In the genomic region with DNA sequence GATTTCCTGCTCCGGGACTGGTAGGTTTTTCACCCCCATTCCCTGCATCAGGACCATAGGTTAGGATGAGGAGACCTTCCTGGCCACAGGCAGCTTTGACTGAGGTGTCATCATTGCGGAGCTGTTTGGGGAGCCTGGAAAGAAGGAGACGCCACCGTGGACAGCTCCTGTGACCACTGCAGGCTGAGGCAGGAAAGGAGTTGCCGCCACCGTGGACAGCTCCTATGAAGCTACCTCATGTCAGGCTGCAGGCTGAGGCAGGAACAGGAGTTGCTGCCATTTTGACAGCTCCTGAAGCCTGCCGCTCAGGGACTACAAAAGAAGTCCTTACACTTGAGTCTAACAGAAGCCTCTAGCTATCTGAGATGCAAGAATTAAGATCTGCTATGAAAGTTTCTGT, we compare ENCODE assay signal across 29 mouse cellular contexts. TPM values are rescaled to one million over a fixed set of nuclear protein-coding genes. Genes with fewer than 3 reads are reported as not detected.
DNase-seq lines count a peak whose midpoint lies in the region; ATAC-seq and TF ChIP-seq lines count a peak whose summit lies in the region.
"Had no signal": no experiment of that assay in that cellular context is flagged by ENCODE, and none has a peak within 500 bp of the region (broad histone marks: within the 10 kb centered on the region; RNA-seq: fewer than 3 reads in every experiment).

No protein-coding gene starts in this region.

- no peak for ATAC-seq in neural tube, embryonic 11.5 days (ENCODE audit: insufficient read depth, low FRiP score, low TSS enrichment)
- ATAC-seq: activated CD4-positive, CD25-positive, alpha-beta regulatory T cell, adult 4 months; CD4-positive, CD25-positive, alpha-beta regulatory T cell, adult 4 months; forebrain, embryonic 15.5 days; hindbrain, embryonic 16.5 days; Patski had no signal

- no peak overlapping the region for H3K4me2 ChIP-seq in neural tube, embryonic 11.5 days (ENCODE audit: low read depth)
- H3K4me2 ChIP-seq: embryonic facial prominence, embryonic 13.5 days; forebrain, embryonic 12.5 days; forebrain, embryonic 15.5 days; heart, embryonic 12.5 days; heart, embryonic 15.5 days; hindbrain, embryonic 13.5 days had no signal

- no peak for TF ChIP-seq POLR2A in MEL (IDR thresholded peaks at IDR 0.05; ENCODE audit: control insufficient read depth in 1 of 2, insufficient read depth in 1 of 2, low read depth in 1 of 2, low read length in 2 of 2, poor library complexity in 1 of 2)

- TF ChIP-seq RAD21 in MEL (IDR thresholded peaks at IDR 0.05; ENCODE audit: low read depth, low read length), result no peak

- DNase-seq in neural tube, embryonic 11.5 days (ENCODE audit: low spot score), result peak; percentile 9
- DNase-seq in neural tube, embryonic 10.5 days (ENCODE audit: extremely low spot score, low spot score), result no peak
- peak; percentile 48 for DNase-seq in MEL (ENCODE audit: low read depth, low spot score)
- peak; percentile 81 for DNase-seq in ZHBTc4 (ENCODE audit: low read depth, low spot score)
- no peak for DNase-seq in urinary bladder, postnatal 10 days (ENCODE audit: low spot score)
- DNase-seq in thymus, postnatal 36 days, result no peak
- DNase-seq: adrenal gland, adult 8-10 months; adrenal gland, postnatal 25 days; cerebellum, adult 11-12 months; cerebellum, adult 8-10 months; cerebellum, postnatal 10 days; cerebellum, postnatal 36 days; embryo, embryonic 11 days; gastrocnemius, postnatal 25 days; heart, postnatal 10 days; heart, postnatal 36 days had no signal

- peaks cover 5% of the 10 kb centered on the region for H3K4me1 ChIP-seq in neural tube, embryonic 11.5 days (ENCODE audit: control insufficient read depth, insufficient read depth, low read length)
- peaks cover 0 to 11% of the 10 kb centered on the region in 2 experiments; a peak in 1 of 4 replicates for H3K4me1 ChIP-seq in MEL (ENCODE audit: control insufficient read depth in 1 of 2, insufficient read depth in 2 of 2, low read length in 2 of 2)

- no peak overlapping the region for H3K27ac ChIP-seq in neural tube, embryonic 11.5 days (ENCODE audit: low read depth, low read length)
- no peak overlapping the region for H3K27ac ChIP-seq in MEL (ENCODE audit: control insufficient read depth, low read depth, low read length)
- H3K27ac ChIP-seq: embryonic facial prominence, embryonic 10.5 days; embryonic facial prominence, embryonic 13.5 days; forebrain, embryonic 12.5 days; forebrain, embryonic 15.5 days; heart, embryonic 15.5 days; hindbrain, embryonic 10.5 days; hindbrain, embryonic 13.5 days had no signal

- H3K9ac ChIP-seq in neural tube, embryonic 11.5 days (ENCODE audit: low read length), result no peak overlapping the region
- no peak overlapping the region for H3K9ac ChIP-seq in MEL (ENCODE audit: control insufficient read depth, low read depth, low read length, poor library complexity, severe bottlenecking)
- H3K9ac ChIP-seq: embryonic facial prominence, embryonic 13.5 days; forebrain, embryonic 12.5 days; forebrain, embryonic 15.5 days; heart, embryonic 12.5 days; heart, embryonic 15.5 days; hindbrain, embryonic 13.5 days had no signal

- H3K27me3 ChIP-seq in neural tube, embryonic 11.5 days (ENCODE audit: control insufficient read depth, insufficient read depth, low read length), result no peaks in the 10 kb centered on the region
- no peaks in the 10 kb centered on the region for H3K27me3 ChIP-seq in MEL (ENCODE audit: control insufficient read depth in 1 of 2, insufficient read depth in 2 of 2, low read length in 2 of 2)
- H3K27me3 ChIP-seq: embryonic facial prominence, embryonic 13.5 days; forebrain, embryonic 12.5 days; forebrain, embryonic 15.5 days; heart, embryonic 12.5 days; heart, embryonic 15.5 days; hindbrain, embryonic 13.5 days; Patski had no signal

- peaks cover 5% of the 10 kb centered on the region for H3K9me3 ChIP-seq in neural tube, embryonic 11.5 days (ENCODE audit: control insufficient read depth, low read length)
- H3K9me3 ChIP-seq in MEL (replicated peaks; ENCODE audit: insufficient read depth, low read length), result no peaks in the 10 kb centered on the region
- H3K9me3 ChIP-seq: forebrain, embryonic 15.5 days; heart, embryonic 15.5 days; hindbrain, embryonic 13.5 days had no signal

- H3K36me3 ChIP-seq in neural tube, embryonic 11.5 days (ENCODE audit: control insufficient read depth, insufficient read depth, low read length), result peaks cover 19% of the 10 kb centered on the region
- H3K36me3 ChIP-seq in MEL (ENCODE audit: control insufficient read depth in 1 of 2, insufficient read depth in 2 of 2, low read length in 2 of 2), result peaks cover 3 to 11% of the 10 kb centered on the region in 2 experiments

- H3K79me2 ChIP-seq in MEL (ENCODE audit: control insufficient read depth, insufficient read depth, low read length, poor library complexity), result peaks cover 17% of the 10 kb centered on the region

- WGBS in neural tube, embryonic 11.5 days, result 94% methylated on average over 7 of the region's 7 CpGs

- no peak for TF ChIP-seq EP300 in MEL (IDR thresholded peaks at IDR 0.05; ENCODE audit: low read depth in 1 of 2, low read length in 2 of 2)

- no peak for TF ChIP-seq CTCF in MEL (IDR thresholded peaks at IDR 0.05 in 2 of 3, conservative IDR thresholded peaks at IDR 0.05 in 1 of 3; ENCODE audit: control insufficient read depth in 1 of 3, insufficient read depth in 1 of 3, low read depth in 2 of 3, low read length in 3 of 3, poor library complexity in 1 of 3, severe bottlenecking in 1 of 3)

- no peak overlapping the region for H3K4me3 ChIP-seq in neural tube, embryonic 11.5 days (ENCODE audit: low read depth, low read length)
- no peak overlapping the region for H3K4me3 ChIP-seq in MEL (ENCODE audit: control insufficient read depth in 1 of 2, insufficient read depth in 1 of 2, low read depth in 2 of 2, low read length in 2 of 2)
- H3K4me3 ChIP-seq: embryonic facial prominence, embryonic 10.5 days; embryonic facial prominence, embryonic 13.5 days; erythroblast, embryonic 14.5 days; forebrain, embryonic 12.5 days; forebrain, embryonic 15.5 days; heart, embryonic 12.5 days; heart, embryonic 15.5 days; hindbrain, embryonic 10.5 days; hindbrain, embryonic 13.5 days had no signal

TF ChIP-seq in MEL, 35 proteins besides CTCF, POLR2A, EP300 and RAD21:
- TF ChIP-seq SIN3A (IDR thresholded peaks at IDR 0.05; ENCODE audit: low read length), result peak; percentile 94
- peak; percentile 93 for TF ChIP-seq MXI1 (IDR thresholded peaks at IDR 0.05; ENCODE audit: low read depth, low read length)
- TF ChIP-seq POLR2AphosphoS5 (IDR thresholded peaks at IDR 0.05; ENCODE audit: borderline replicate concordance, low read depth, low read length), result no peak

RNA-seq across cellular contexts. Expression of a gene that starts 4.5 kb away (rescaled TPM):
- polyA plus RNA-seq in neural tube, embryonic 11.5 days (2014; fragmentation: Nextera tagmentation; extraction: Ambion mirVana), result 55.5 and 71.8 TPM in 2 replicates
- total RNA-seq in MEL (2012; rRNA removed), result 10.8 and 11.7 TPM in 2 replicates
- 10 to 100 TPM in 1 of 2 experiments, not detected in 1; 45.9 TPM for polyA plus RNA-seq in MEL (2012; ENCODE audit: insufficient read depth in 1 of 2, insufficient read length in 2 of 2, low read depth in 1 of 2, low replicate concordance in 2 of 2, missing spikeins in 1 of 2)

RNA-seq across cellular contexts. Expression of a gene that starts 5.9 kb away (rescaled TPM):
- polyA plus RNA-seq in neural tube, embryonic 11.5 days (2014; fragmentation: Nextera tagmentation; extraction: Ambion mirVana), result 11.7 and 16.4 TPM in 2 replicates
- total RNA-seq in MEL (2012; rRNA removed), result 4.0 and 4.9 TPM in 2 replicates
- 1 to 10 TPM in 1 of 2 experiments, not detected in 1; 7.2 TPM for polyA plus RNA-seq in MEL (2012; ENCODE audit: insufficient read depth in 1 of 2, insufficient read length in 2 of 2, low read depth in 1 of 2, low replicate concordance in 2 of 2, missing spikeins in 1 of 2)

RNA-seq across cellular contexts. Expression of a gene that starts 24.1 kb away (rescaled TPM):
- polyA plus RNA-seq in neural tube, embryonic 11.5 days (2014; fragmentation: Nextera tagmentation; extraction: Ambion mirVana), result 15.4 and 17.1 TPM in 2 replicates
- total RNA-seq in MEL (2012; rRNA removed), result 7.5 TPM in 2 replicates
- polyA plus RNA-seq in MEL (2012; ENCODE audit: insufficient read depth in 1 of 2, insufficient read length in 2 of 2, low read depth in 1 of 2, low replicate concordance in 2 of 2, missing spikeins in 1 of 2), result 10 to 100 TPM in 1 of 2 experiments, not detected in 1; 53.3 TPM

RNA-seq across cellular contexts. Expression of a gene that starts 33.0 kb away (rescaled TPM):
- 31.6 and 33.9 TPM in 2 replicates for polyA plus RNA-seq in neural tube, embryonic 11.5 days (2014; fragmentation: Nextera tagmentation; extraction: Ambion mirVana)
- total RNA-seq in MEL (2012; rRNA removed), result 8.6 and 11.1 TPM in 2 replicates
- polyA plus RNA-seq in MEL (2012; ENCODE audit: insufficient read depth in 1 of 2, insufficient read length in 2 of 2, low read depth in 1 of 2, low replicate concordance in 2 of 2, missing spikeins in 1 of 2), result 10 to 100 TPM in 1 of 2 experiments, not detected in 1; 18.1 TPM

RNA-seq across cellular contexts. Expression of a gene that starts 48.3 kb away (rescaled TPM):
- polyA plus RNA-seq in neural tube, embryonic 11.5 days (2014; fragmentation: Nextera tagmentation; extraction: Ambion mirVana), result 7.5 and 7.6 TPM in 2 replicates
- 3.7 and 4.1 TPM in 2 replicates for total RNA-seq in MEL (2012; rRNA removed)
- 1 to 10 TPM in 1 of 2 experiments, not detected in 1; 3.1 TPM for polyA plus RNA-seq in MEL (2012; ENCODE audit: insufficient read depth in 1 of 2, insufficient read length in 2 of 2, low read depth in 1 of 2, low replicate concordance in 2 of 2, missing spikeins in 1 of 2)
- polyA plus RNA-seq: erythroblast, embryonic 14.5 days had no signal

Comparison
In these comparisons a context has a peak if more than half of its experiments do, and no peak if none do; other contexts are left out.
1. DNase-seq: peak in neural tube, embryonic 11.5 days (single experiment), MEL (single experiment) and ZHBTc4 (single experiment); none in neural tube, embryonic 10.5 days (single experiment), urinary bladder, postnatal 10 days (single experiment) and thymus, postnatal 36 days (0 of 2).